Mouse (Mus musculus) forebrain, embryonic 11.5 days (tissue): ENCODE data around the gene Oxld1. TPM values are rescaled to one million over a fixed set of nuclear protein-coding genes. Genes with fewer than 3 reads are reported as not detected.

Experiments
- ATAC-seq: fragments of 200-750 bp; cut with Nextera tagmentation; replicated peaks from 2 replicates; pipeline ENCODE4 v1.8.0; 2017; ENCODE audit warnings: moderate TSS enrichment; ENCODE audit not compliant: low FRiP score
- DNase-seq: peaks from one replicate; pipeline ENCODE4 v3.0.0-alpha.2; 2017; ENCODE audit warnings: low spot score
- H3K27ac ChIP-seq: fragments of 300-500 bp; sonication (generic); 2 replicates; pipeline ENCODE4 v1.5.1; 2014; ENCODE audit warnings: low read depth, low read length
- H3K27me3 ChIP-seq: fragments of 300-500 bp; sonication (generic); 2 replicates; pipeline ENCODE4 v1.6.1; 2014; ENCODE audit warnings: mild to moderate bottlenecking, low read length, mixed read lengths; ENCODE audit not compliant: control insufficient read depth, insufficient read depth
- H3K36me3 ChIP-seq: fragments of 300-500 bp; sonication (generic); 2 replicates; pipeline ENCODE4 v1.6.1; 2014; ENCODE audit warnings: mild to moderate bottlenecking, low read length, moderate library complexity, mixed read lengths; ENCODE audit not compliant: control insufficient read depth, insufficient read depth
- H3K4me1 ChIP-seq: fragments of 300-500 bp; sonication (generic); replicated peaks from 2 replicates; pipeline ENCODE4 v1.6.1; 2014; ENCODE audit warnings: low read length, mixed read lengths; ENCODE audit not compliant: control insufficient read depth, insufficient read depth
- H3K4me2 ChIP-seq: fragments of 300-500 bp; sonication (generic); 2 replicates; pipeline ENCODE4 v1.6.1; 2014; ENCODE audit warnings: low read depth, mild to moderate bottlenecking, low read length, moderate library complexity, mixed read lengths; ENCODE audit not compliant: severe bottlenecking
- H3K4me3 ChIP-seq: fragments of 300-500 bp; sonication (generic); 2 replicates; pipeline ENCODE4 v1.5.1; 2014; ENCODE audit warnings: low read depth, low read length
- H3K9ac ChIP-seq: fragments of 300-500 bp; sonication (generic); 2 replicates; pipeline ENCODE4 v1.6.1; 2014; ENCODE audit warnings: low read length
- H3K9me3 ChIP-seq: fragments of 300-500 bp; sonication (generic); 2 replicates; pipeline ENCODE4 v1.6.1; 2016; ENCODE audit warnings: low read length, mixed read lengths; ENCODE audit not compliant: control insufficient read depth
- WGBS: fragments of 180-500 bp; shearing (Covaris S2); extraction: QIAGEN DNeasy Blood & Tissue Kit; methylation state at CpG from one replicate; pipeline ENCODE4 v1.1.7; 2014; 5-methylcytosine and 5-hydroxymethylcytosine counted together
- polyA plus RNA-seq: library from polyadenylated mRNA; unstranded; fragments of >200 nt; fragmentation: Nextera tagmentation; extraction: Ambion mirVana; gene quantifications from 2 replicates; pipeline ENCODE4 v1.2.1, GENCODE M21; 2014

Oxld1 gene
- 11.3 and 11.6 TPM in 2 replicates for polyA plus RNA-seq

GRCm38 (mm10) chr11:120457772-120458751 lies at the start of gene Oxld1, which contains the start of gene Ccdc137:
Gene Oxld1 (minus strand): TSS chr11:120458068.
Gene Ccdc137 (plus strand): TSS chr11:120458115.
- DNase-seq (peak; percentile 88), ATAC-seq (peak; percentile 88)
- H3K4me1 ChIP-seq: peaks cover 2% of the 10 kb centered on the region; the same call in 1 of the 2 replicates
- H3K9ac ChIP-seq: peak within 1 kb of the TSS; percentile 95
- peak within 1 kb of the TSS; percentile 88 for H3K4me3 ChIP-seq
- H3K27me3 ChIP-seq: no peaks in the 10 kb centered on the region
- peak within 1 kb of the TSS; percentile 94 for H3K4me2 ChIP-seq
- WGBS: 4% methylated on average over 62 of the region's 62 CpGs
- peaks cover 2% of the 10 kb centered on the region; the same call in 1 of the 2 replicates for H3K36me3 ChIP-seq
- peak within 1 kb of the TSS; percentile 25; the same call in 1 of the 2 replicates for H3K27ac ChIP-seq
- no peaks in the 10 kb centered on the region for H3K9me3 ChIP-seq

- Histone ChIP-seq H3K4me2 (no peak overlapping the region), H3K9ac (no peak overlapping the region), H3K9me3 (no peaks in the 10 kb centered on the region), H3K27me3 (no peaks in the 10 kb centered on the region), H3K27ac (no peak overlapping the region), H3K4me1 (peaks cover 5% of the 10 kb centered on the region; the same call in 1 of the 2 replicates), H3K4me3 (no peak overlapping the region), H3K36me3 (no peaks in the 10 kb centered on the region)
- 62% methylated on average over 4 of the region's 4 CpGs for WGBS
- DNase-seq (peak; percentile 51), ATAC-seq (no peak)
These were observed 49.0 kb upstream of the Oxld1 start for GRCm38 (mm10) chr11:120506899-120507298.

- Histone ChIP-seq H3K4me1 (peaks cover 4% of the 10 kb centered on the region; the same call in 1 of the 2 replicates), H3K4me2 (no peak overlapping the region), H3K27ac (no peak overlapping the region), H3K36me3 (no peaks in the 10 kb centered on the region), H3K27me3 (no peaks in the 10 kb centered on the region), H3K4me3 (no peak overlapping the region), H3K9ac (no peak overlapping the region), H3K9me3 (no peaks in the 10 kb centered on the region)
- no peak for DNase-seq
- ATAC-seq: no peak
- WGBS: 86% methylated on average over 3 of the region's 3 CpGs
These were observed 47.8 kb upstream of the Oxld1 start for GRCm38 (mm10) chr11:120505661-120506060.

DNA sequence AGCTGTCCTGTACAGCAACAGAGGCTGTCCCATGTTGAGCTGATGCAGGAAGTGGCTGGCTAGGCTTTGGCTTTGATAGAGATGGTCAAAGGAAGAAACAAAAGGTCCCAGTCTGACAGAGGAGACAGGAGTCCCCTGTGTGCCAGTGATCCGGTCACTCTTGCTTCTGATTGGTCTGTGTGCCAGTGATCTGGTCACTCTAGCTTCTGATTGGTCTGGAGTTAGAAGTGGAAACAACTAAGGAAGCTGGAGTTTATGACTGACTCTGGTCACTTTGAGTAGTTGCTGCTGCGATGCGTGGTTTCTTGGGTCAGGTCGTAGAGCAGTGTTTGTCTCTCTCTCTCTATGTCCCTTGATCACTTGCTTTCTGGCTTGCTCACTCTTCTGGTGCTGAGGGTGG lies 43.8 kb upstream of the Oxld1 start:
- H3K4me3 ChIP-seq: no peak overlapping the region
- no peak for DNase-seq
- no peaks in the 10 kb centered on the region for H3K27me3 ChIP-seq
- H3K36me3 ChIP-seq: peaks cover 2% of the 10 kb centered on the region; the same call in 1 of the 2 replicates
- H3K4me2 ChIP-seq: no peak overlapping the region
- 88% methylated on average over 4 of the region's 4 CpGs for WGBS
- H3K4me1 ChIP-seq: no peaks in the 10 kb centered on the region; the same call in 1 of the 2 replicates
- no peak overlapping the region for H3K9ac ChIP-seq
- H3K9me3 ChIP-seq: no peaks in the 10 kb centered on the region
- no peak overlapping the region for H3K27ac ChIP-seq
- ATAC-seq: no peak

DNA sequence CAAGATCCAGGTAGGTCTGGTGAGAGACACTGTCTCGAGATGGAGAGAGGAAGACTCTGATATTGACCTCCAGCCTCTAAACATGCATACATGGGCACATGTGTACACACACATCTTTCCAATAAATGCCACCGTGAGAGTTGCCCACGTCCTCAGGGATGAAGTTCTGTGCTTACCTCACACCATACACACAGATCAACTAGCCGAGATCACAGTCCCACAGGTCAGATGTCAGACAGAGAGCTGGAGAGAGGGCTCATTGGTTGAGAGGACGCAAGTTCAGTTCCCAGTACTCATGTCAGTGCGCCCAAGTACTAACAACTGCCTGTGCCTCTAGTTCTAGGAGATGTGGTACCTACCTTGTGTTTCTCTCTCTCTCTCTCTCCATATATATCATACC lies 43.1 kb upstream of the Oxld1 start:
- H3K27me3 ChIP-seq: no peaks in the 10 kb centered on the region
- H3K4me3 ChIP-seq: no peak overlapping the region
- H3K4me1 ChIP-seq: no peaks in the 10 kb centered on the region; the same call in 1 of the 2 replicates
- H3K9me3 ChIP-seq: no peaks in the 10 kb centered on the region
- DNase-seq: peak; percentile 48
- WGBS: 73% methylated on average over 6 of the region's 6 CpGs
- H3K27ac ChIP-seq: no peak overlapping the region
- H3K9ac ChIP-seq: no peak overlapping the region
- H3K4me2 ChIP-seq: no peak overlapping the region
- peaks cover 2% of the 10 kb centered on the region; the same call in 1 of the 2 replicates for H3K36me3 ChIP-seq
- no peak for ATAC-seq

- H3K27ac ChIP-seq: no peak overlapping the region
- 37% methylated on average over 3 of the region's 3 CpGs for WGBS
- ATAC-seq (no peak), DNase-seq (peak; percentile 45)
- H3K9ac ChIP-seq: no peak overlapping the region
- H3K36me3 ChIP-seq: peaks cover 2% of the 10 kb centered on the region; the same call in 1 of the 2 replicates
- H3K4me3 ChIP-seq: no peak overlapping the region
- no peaks in the 10 kb centered on the region for H3K27me3 ChIP-seq
- H3K9me3 ChIP-seq: no peaks in the 10 kb centered on the region
- H3K4me2 ChIP-seq: no peak overlapping the region
- H3K4me1 ChIP-seq: no peaks in the 10 kb centered on the region; the same call in 1 of the 2 replicates
These were observed 42.5 kb upstream of the Oxld1 start for GRCm38 (mm10) chr11:120500357-120500756.

- no peaks in the 10 kb centered on the region for H3K9me3 ChIP-seq
- peaks cover 2% of the 10 kb centered on the region; the same call in 1 of the 2 replicates for H3K36me3 ChIP-seq
- no peak overlapping the region for H3K4me3 ChIP-seq
- DNase-seq: peak; percentile 45
- ATAC-seq: no peak
- no peak overlapping the region for H3K4me2 ChIP-seq
- 80% methylated on average over 6 of the region's 6 CpGs for WGBS
- H3K9ac ChIP-seq: no peak overlapping the region
- no peaks in the 10 kb centered on the region; the same call in 1 of the 2 replicates for H3K4me1 ChIP-seq
- H3K27me3 ChIP-seq: no peaks in the 10 kb centered on the region
- no peak overlapping the region for H3K27ac ChIP-seq
These were observed 42.0 kb upstream of the Oxld1 start for GRCm38 (mm10) chr11:120499894-120500293.

- Histone ChIP-seq H3K27ac (no peak overlapping the region), H3K4me1 (no peaks in the 10 kb centered on the region; the same call in none of the 2 replicates), H3K4me3 (no peak overlapping the region), H3K9ac (no peak overlapping the region), H3K27me3 (no peaks in the 10 kb centered on the region), H3K9me3 (no peaks in the 10 kb centered on the region), H3K36me3 (peaks cover 2% of the 10 kb centered on the region; the same call in 1 of the 2 replicates), H3K4me2 (no peak overlapping the region)
- DNase-seq (peak; percentile 47), ATAC-seq (no peak)
- WGBS: 86% methylated on average over 5 of the region's 5 CpGs
These were observed 41.0 kb upstream of the Oxld1 start for GRCm38 (mm10) chr11:120498891-120499290.
